Mouse (Mus musculus) G1E (cell line): Measurements from ENCODE around the gene Ablim1. TPM values are rescaled to one million over a fixed set of nuclear protein-coding genes. Genes with fewer than 3 reads are reported as not detected.

ENCODE experiments used
- ATAC-seq: 2 replicates; pipeline ENCODE4 v1.8.0; 2016; ENCODE audit warnings: mild to moderate bottlenecking; ENCODE audit not compliant: insufficient number of reproducible peaks, poor library complexity, low FRiP score, severe bottlenecking; ENCODE audit errors: extremely low read depth
- DNase-seq: peaks from one replicate; pipeline ENCODE4 v3.0.0; 2012; ENCODE audit warnings: low spot score
- H3K27me3 ChIP-seq: 2 replicates; pipeline ENCODE4 v1.6.1; 2012; ENCODE audit warnings: mild to moderate bottlenecking, low read length, inconsistent platforms; ENCODE audit not compliant: insufficient read depth
- H3K36me3 ChIP-seq: replicated peaks from 2 replicates; pipeline ENCODE3; 2012; ENCODE audit warnings: mild to moderate bottlenecking, inconsistent platforms
- H3K4me1 ChIP-seq: 2 replicates; pipeline ENCODE4 v1.6.1; 2012; ENCODE audit warnings: low read depth, low read length, inconsistent platforms, mixed read lengths; ENCODE audit not compliant: insufficient read depth
- H3K4me3 ChIP-seq: 2 replicates; pipeline ENCODE4 v1.5.1; 2012; ENCODE audit warnings: low read depth, mild to moderate bottlenecking, inconsistent platforms, low read length, moderate library complexity, mixed read lengths
- H3K9me3 ChIP-seq: replicated peaks from 2 replicates; pipeline ENCODE4 v1.6.1; 2012; ENCODE audit warnings: inconsistent platforms
- CTCF ChIP-seq: IDR thresholded peaks from 2 replicates; pipeline ENCODE4 v1.5.1; 2012; ENCODE audit warnings: low read depth, low read length, inconsistent platforms, mixed read lengths
- GATA1 ChIP-seq: IDR thresholded peaks from 2 replicates; pipeline ENCODE4 v1.6.1; 2012; ENCODE audit warnings: borderline replicate concordance, low read length, inconsistent platforms, mixed read lengths
- GATA2 ChIP-seq: IDR thresholded peaks from 2 replicates; pipeline ENCODE4 v1.6.1; 2012; ENCODE audit warnings: low read depth, low read length, inconsistent platforms, borderline replicate concordance
- POLR2AphosphoS5 ChIP-seq: IDR thresholded peaks from 2 replicates; pipeline ENCODE4 v1.6.1; 2012; ENCODE audit warnings: low read depth, low read length, inconsistent platforms; ENCODE audit not compliant: insufficient replicate concordance
- TAL1 ChIP-seq: conservative IDR thresholded peaks from 2 replicates; pipeline ENCODE4 v1.6.1; 2012; ENCODE audit warnings: low read depth, low read length, inconsistent platforms, mixed read lengths
- polyA plus RNA-seq: library from polyadenylated mRNA; stranded (reverse); fragments of >175 nt; gene quantifications from 2 replicates; pipeline ENCODE4 v1.2.3, GENCODE M21; 2012
- total RNA-seq, 2 experiments: library from RNA; stranded (forward) in 1 of 2; stranded (reverse) in 1 of 2; fragments of 200-1000 nt in 1 of 2; fragments of >200 nt in 1 of 2; fragmentation: Nextera tagmentation in 1 of 2; gene quantifications; 2 replicates each; pipeline ENCODE4 v1.2.3; 2014 to 2017

The Ablim1 gene
- total and polyA plus RNA-seq, 3 experiments, result 0.08 to 0.71 TPM; not detected in 1

GRCm38 (mm10) chr19:57005062-57005461, 309.7 kb downstream of the Ablim1 start:
- no peaks in the 10 kb centered on the region for H3K27me3 ChIP-seq
- H3K36me3 ChIP-seq, result no peaks in the 10 kb centered on the region

GRCm38 (mm10) chr19:57003460-57003810, 311.3 kb downstream of the Ablim1 start:
- Histone ChIP-seq H3K4me1 (no peaks in the 10 kb centered on the region), H3K9me3 (peaks cover 6% of the 10 kb centered on the region; the same call in 1 of the 2 replicates), H3K4me3 (no peak overlapping the region), H3K36me3 (no peaks in the 10 kb centered on the region), H3K27me3 (no peaks in the 10 kb centered on the region)
- no peak for DNase-seq
- ATAC-seq, result no peak
- TF ChIP-seq GATA1, result no peak
- TF ChIP-seq POLR2AphosphoS5, result no peak

More at GRCm38 (mm10) chr19:57005062-57005461, 309.7 kb downstream of the Ablim1 start:
- Histone ChIP-seq H3K4me3 (no peak overlapping the region), H3K4me1 (no peaks in the 10 kb centered on the region), H3K9me3 (peaks cover 6% of the 10 kb centered on the region; the same call in 1 of the 2 replicates)
- no peak for ATAC-seq
- no peak for DNase-seq
- TF ChIP-seq CTCF (no peak), TAL1 (no peak), GATA2 (no peak), GATA1 (no peak), POLR2AphosphoS5 (no peak)

GRCm38 (mm10) chr19:57002741-57003459, 311.8 kb downstream of the Ablim1 start:
- Histone ChIP-seq H3K36me3 (no peaks in the 10 kb centered on the region), H3K4me1 (no peaks in the 10 kb centered on the region), H3K27me3 (no peaks in the 10 kb centered on the region), H3K9me3 (peaks cover 3% of the 10 kb centered on the region; the same call in 1 of the 2 replicates), H3K4me3 (no peak overlapping the region)
- TF ChIP-seq TAL1, result no peak
- no peak for TF ChIP-seq GATA1
- TF ChIP-seq CTCF, result no peak
- no peak for TF ChIP-seq GATA2
- no peak for TF ChIP-seq POLR2AphosphoS5
- no peak for ATAC-seq
- DNase-seq, result no peak

GRCm38 (mm10) chr19:57001926-57002325, 312.8 kb downstream of the Ablim1 start:
- ATAC-seq, result no peak
- no peaks in the 10 kb centered on the region for H3K27me3 ChIP-seq
- TF ChIP-seq CTCF, result no peak
- no peak for TF ChIP-seq TAL1
- no peak for TF ChIP-seq GATA2
- no peak for TF ChIP-seq GATA1
- no peak for TF ChIP-seq POLR2AphosphoS5

GRCm38 (mm10) chr19:57000592-57000991, 314.1 kb downstream of the Ablim1 start:
- ATAC-seq (no peak), DNase-seq (no peak)
- Histone ChIP-seq H3K9me3 (no peaks in the 10 kb centered on the region), H3K4me3 (no peak overlapping the region), H3K4me1 (no peaks in the 10 kb centered on the region), H3K36me3 (no peaks in the 10 kb centered on the region), H3K27me3 (0 out of 2 replicates have a peak, but pooled peaks cover 2% of the 10 kb centered on the region)
- TF ChIP-seq CTCF, result no peak
- no peak for TF ChIP-seq TAL1
- no peak for TF ChIP-seq GATA1
- TF ChIP-seq POLR2AphosphoS5, result no peak
- no peak for TF ChIP-seq GATA2

More at GRCm38 (mm10) chr19:57001926-57002325, 312.8 kb downstream of the Ablim1 start:
- no peaks in the 10 kb centered on the region for H3K9me3 ChIP-seq
- no peak for DNase-seq
- no peaks in the 10 kb centered on the region for H3K36me3 ChIP-seq
- no peaks in the 10 kb centered on the region for H3K4me1 ChIP-seq
- no peak overlapping the region for H3K4me3 ChIP-seq

GRCm38 (mm10) chr19:56999781-57000180, 314.9 kb downstream of the Ablim1 start:
- 0 out of 2 replicates have a peak, but pooled peaks cover 2% of the 10 kb centered on the region for H3K27me3 ChIP-seq
- H3K4me3 ChIP-seq, result no peak overlapping the region
- TF ChIP-seq GATA2, result no peak
- TF ChIP-seq GATA1, result no peak
- TF ChIP-seq POLR2AphosphoS5, result no peak
- no peaks in the 10 kb centered on the region for H3K36me3 ChIP-seq
- no peaks in the 10 kb centered on the region for H3K9me3 ChIP-seq
- ATAC-seq, result no peak
- DNase-seq, result no peak
- no peaks in the 10 kb centered on the region for H3K4me1 ChIP-seq
